Mouse (Mus musculus): ENCODE measurements at regions not wholly inside any gene's neighbourhood (a gene's known extent, or its start where the extent isn't known, plus 50 kb on each side); places are given as distances from the start of the nearest gene placed in this dataset.

DNA sequence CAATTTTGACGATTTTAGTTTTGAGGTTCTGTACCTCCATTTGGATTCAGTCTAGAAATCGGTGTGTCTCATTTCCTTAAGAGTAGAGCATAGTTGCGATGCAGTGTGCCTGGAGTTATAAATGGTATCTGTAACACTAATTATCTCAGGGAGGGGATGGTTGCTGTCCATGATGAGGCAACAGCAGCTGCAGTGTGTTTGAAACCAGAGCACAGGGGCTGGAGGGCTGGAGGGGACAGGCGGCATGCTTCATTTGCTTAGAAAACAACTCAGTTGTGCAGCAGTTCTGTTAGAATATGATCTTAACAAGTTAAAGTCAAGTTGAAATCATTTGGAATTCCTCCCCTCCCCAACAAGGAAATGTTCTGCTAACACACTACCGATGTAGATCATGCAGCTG is 69.3 kb upstream of the Lrig3 start:
- Histone ChIP-seq H3K27ac (ENCODE audit: control insufficient read depth, low read depth, low read length) (no peak overlapping the region), H3K27me3 (ENCODE audit: control insufficient read depth in 1 of 2, insufficient read depth in 2 of 2, low read length in 2 of 2) (no peaks in the 10 kb centered on the region), H3K9me3 (replicated peaks; ENCODE audit: insufficient read depth, low read length) (no peaks in the 10 kb centered on the region), H3K4me3 (ENCODE audit: control insufficient read depth in 1 of 2, insufficient read depth in 1 of 2, low read depth in 2 of 2, low read length in 2 of 2) (no peak overlapping the region), H3K79me2 (ENCODE audit: control insufficient read depth, insufficient read depth, low read length, poor library complexity) (no peaks in the 10 kb centered on the region), H3K4me1 (ENCODE audit: control insufficient read depth in 1 of 2, insufficient read depth in 2 of 2, low read length in 2 of 2) (no peaks in the 10 kb centered on the region), H3K36me3 (ENCODE audit: control insufficient read depth in 1 of 2, insufficient read depth in 2 of 2, low read length in 2 of 2) (no peaks in the 10 kb centered on the region), H3K9ac (ENCODE audit: control insufficient read depth, low read depth, low read length, poor library complexity, severe bottlenecking) (no peak overlapping the region)
- no peak for TF ChIP-seq JUND (IDR thresholded peaks at IDR 0.05; ENCODE audit: low read depth, low read length)
- TF ChIP-seq POLR2AphosphoS5 (IDR thresholded peaks at IDR 0.05; ENCODE audit: borderline replicate concordance, low read depth, low read length) = no peak
- TF ChIP-seq MAX (IDR thresholded peaks at IDR 0.05; ENCODE audit: low read length) = no peak
- no peak for TF ChIP-seq MYC (IDR thresholded peaks at IDR 0.05; ENCODE audit: low read depth, low read length)
- TF ChIP-seq USF1 (IDR thresholded peaks at IDR 0.05; ENCODE audit: low read depth, low read length) = no peak
- no peak for TF ChIP-seq HCFC1 (IDR thresholded peaks at IDR 0.05; ENCODE audit: low read depth, low read length)
- DNase-seq (ENCODE audit: low read depth, low spot score) = no peak

GRCm38 (mm10) chr10:125899504-125899903 is 66.5 kb upstream of the Lrig3 start:
- no peaks in the 10 kb centered on the region for H3K9me3 ChIP-seq (replicated peaks; ENCODE audit: insufficient read depth, low read length)
- no peak overlapping the region for H3K4me3 ChIP-seq (ENCODE audit: control insufficient read depth in 1 of 2, insufficient read depth in 1 of 2, low read depth in 2 of 2, low read length in 2 of 2)
- no peaks in the 10 kb centered on the region for H3K4me1 ChIP-seq (ENCODE audit: control insufficient read depth in 1 of 2, insufficient read depth in 2 of 2, low read length in 2 of 2)
- H3K27me3 ChIP-seq (ENCODE audit: control insufficient read depth in 1 of 2, insufficient read depth in 2 of 2, low read length in 2 of 2) = no peaks in the 10 kb centered on the region
- no peaks in the 10 kb centered on the region for H3K79me2 ChIP-seq (ENCODE audit: control insufficient read depth, insufficient read depth, low read length, poor library complexity)
- H3K9ac ChIP-seq (ENCODE audit: control insufficient read depth, low read depth, low read length, poor library complexity, severe bottlenecking) = no peak overlapping the region
- no peak for TF ChIP-seq TCF12 (IDR thresholded peaks at IDR 0.05; ENCODE audit: low read depth, low read length)
- no peak for TF ChIP-seq EP300 (IDR thresholded peaks at IDR 0.05; ENCODE audit: low read depth in 1 of 2, low read length in 2 of 2)
- no peak for TF ChIP-seq MAFK (IDR thresholded peaks at IDR 0.05; ENCODE audit: borderline replicate concordance, low read depth, low read length)
- no peak for TF ChIP-seq ZC3H11A (IDR thresholded peaks at IDR 0.05; ENCODE audit: low read depth, low read length)
- TF ChIP-seq RCOR1 (IDR thresholded peaks at IDR 0.05; ENCODE audit: low read depth, low read length) = no peak
- DNase-seq (ENCODE audit: low read depth, low spot score) = no peak
- no peaks in the 10 kb centered on the region for H3K36me3 ChIP-seq (ENCODE audit: control insufficient read depth in 1 of 2, insufficient read depth in 2 of 2, low read length in 2 of 2)
- H3K27ac ChIP-seq (ENCODE audit: control insufficient read depth, low read depth, low read length) = no peak overlapping the region

GRCm38 (mm10) chr10:125900562-125900961 is 65.4 kb upstream of the Lrig3 start:
- H3K36me3 ChIP-seq (ENCODE audit: control insufficient read depth in 1 of 2, insufficient read depth in 2 of 2, low read length in 2 of 2) = no peaks in the 10 kb centered on the region
- H3K4me1 ChIP-seq (ENCODE audit: control insufficient read depth in 1 of 2, insufficient read depth in 2 of 2, low read length in 2 of 2) = no peaks in the 10 kb centered on the region
- TF ChIP-seq ZNF384 (IDR thresholded peaks at IDR 0.05; ENCODE audit: low read depth, low read length) = no peak
- TF ChIP-seq E2F4 (IDR thresholded peaks at IDR 0.05; ENCODE audit: borderline replicate concordance, low read depth, low read length) = no peak
- no peak overlapping the region for H3K9ac ChIP-seq (ENCODE audit: control insufficient read depth, low read depth, low read length, poor library complexity, severe bottlenecking)
- no peaks in the 10 kb centered on the region for H3K27me3 ChIP-seq (ENCODE audit: control insufficient read depth in 1 of 2, insufficient read depth in 2 of 2, low read length in 2 of 2)
- H3K79me2 ChIP-seq (ENCODE audit: control insufficient read depth, insufficient read depth, low read length, poor library complexity) = no peaks in the 10 kb centered on the region
- H3K9me3 ChIP-seq (replicated peaks; ENCODE audit: insufficient read depth, low read length) = no peaks in the 10 kb centered on the region
- no peak overlapping the region for H3K4me3 ChIP-seq (ENCODE audit: control insufficient read depth in 1 of 2, insufficient read depth in 1 of 2, low read depth in 2 of 2, low read length in 2 of 2)
- DNase-seq (ENCODE audit: low read depth, low spot score) = peak; percentile 3
- no peak overlapping the region for H3K27ac ChIP-seq (ENCODE audit: control insufficient read depth, low read depth, low read length)
